Mouse (Mus musculus): ENCODE results near the gene Glod5. TPM values are rescaled to one million over a fixed set of nuclear protein-coding genes. Genes with fewer than 3 reads are reported as not detected.

Glod5 gene
- polyA plus RNA-seq, 1 experiment from 2014 or later: 6.0 TPM

DNA sequence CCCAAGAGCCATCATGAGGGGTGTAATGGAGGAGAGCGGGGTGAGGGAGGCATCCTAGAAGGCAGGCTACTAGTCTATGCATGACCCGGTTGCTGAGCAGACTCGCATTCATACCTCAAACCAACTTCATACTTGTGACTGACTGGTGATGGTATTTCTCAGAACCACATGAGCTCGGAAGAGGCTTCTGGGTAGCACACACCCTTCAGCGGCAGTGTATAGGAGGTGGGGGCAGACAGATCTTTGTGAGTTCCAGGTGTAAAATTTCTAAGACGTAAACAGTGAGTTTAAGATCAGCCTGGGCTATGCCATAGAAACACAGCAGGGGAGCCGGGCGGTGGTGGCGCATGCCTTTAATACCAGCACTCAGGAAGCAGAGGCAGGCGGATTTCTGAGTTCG is 40.4 kb downstream of the Glod5 start, which contains the start of gene Gata1:
Gata1 (minus strand) TSS at position 180 of the 400 bp plus-strand sequence.
- Histone ChIP-seq H3K9me3 (ENCODE audit: control insufficient read depth, low read length) (no peaks in the 10 kb centered on the region), H3K4me1 (replicated peaks; ENCODE audit: control insufficient read depth, insufficient read depth) (no peaks in the 10 kb centered on the region), H3K4me3 (ENCODE audit: low read depth, low read length) (no peak within 1 kb of the TSS), H3K27me3 (ENCODE audit: control insufficient read depth, insufficient read depth, low read length) (no peaks in the 10 kb centered on the region), H3K9ac (ENCODE audit: low read length) (no peak within 1 kb of the TSS), H3K36me3 (ENCODE audit: control insufficient read depth, insufficient read depth, low read length) (no peaks in the 10 kb centered on the region), H3K4me2 (replicated peaks; ENCODE audit: low read depth) (no peak within 1 kb of the TSS), H3K27ac (replicated peaks) (no peak within 1 kb of the TSS)
- ATAC-seq (ENCODE audit: low FRiP score, low TSS enrichment) (no peak), DNase-seq (ENCODE audit: low spot score) (no peak)
- TF ChIP-seq EP300 (optimal IDR thresholded peaks at IDR 0.05) (no peak), CTCF (IDR thresholded peaks at IDR 0.05; ENCODE audit: low read depth) (no peak)
- 88% methylated on average over 11 of the region's 11 CpGs for WGBS

GRCm38 (mm10) chrX:7971292-7971691 is 47.0 kb downstream of the Glod5 start:
- no peaks in the 10 kb centered on the region for H3K4me1 ChIP-seq (replicated peaks; ENCODE audit: control insufficient read depth, insufficient read depth)
- ATAC-seq (ENCODE audit: low FRiP score, low TSS enrichment) (no peak), DNase-seq (ENCODE audit: low spot score) (no peak)
- no peaks in the 10 kb centered on the region for H3K9me3 ChIP-seq (ENCODE audit: control insufficient read depth, low read length)
- TF ChIP-seq EP300 (optimal IDR thresholded peaks at IDR 0.05) (no peak), CTCF (IDR thresholded peaks at IDR 0.05; ENCODE audit: low read depth) (no peak)
- H3K4me3 ChIP-seq (ENCODE audit: low read depth, low read length): no peak overlapping the region
- H3K27me3 ChIP-seq (ENCODE audit: control insufficient read depth, insufficient read depth, low read length): no peaks in the 10 kb centered on the region
- H3K27ac ChIP-seq (replicated peaks): no peak overlapping the region
- H3K9ac ChIP-seq (ENCODE audit: low read length): no peak overlapping the region
- WGBS: 45% methylated on average over 2 of the region's 4 CpGs
- H3K4me2 ChIP-seq (replicated peaks; ENCODE audit: low read depth): no peak overlapping the region
- H3K36me3 ChIP-seq (ENCODE audit: control insufficient read depth, insufficient read depth, low read length): no peaks in the 10 kb centered on the region

- no peaks in the 10 kb centered on the region for H3K27me3 ChIP-seq (ENCODE audit: control insufficient read depth, insufficient read depth, low read length)
- H3K36me3 ChIP-seq (ENCODE audit: control insufficient read depth, insufficient read depth, low read length): no peaks in the 10 kb centered on the region
- H3K4me1 ChIP-seq (replicated peaks; ENCODE audit: control insufficient read depth, insufficient read depth): no peaks in the 10 kb centered on the region
- ATAC-seq (ENCODE audit: low FRiP score, low TSS enrichment) (no peak), DNase-seq (ENCODE audit: low spot score) (no peak)
- TF ChIP-seq CTCF (IDR thresholded peaks at IDR 0.05; ENCODE audit: low read depth) (no peak), EP300 (optimal IDR thresholded peaks at IDR 0.05) (no peak)
- 77% methylated on average over 3 of the region's 3 CpGs for WGBS
- no peak overlapping the region for H3K27ac ChIP-seq (replicated peaks)
- no peaks in the 10 kb centered on the region for H3K9me3 ChIP-seq (ENCODE audit: control insufficient read depth, low read length)
- no peak overlapping the region for H3K9ac ChIP-seq (ENCODE audit: low read length)
- no peak overlapping the region for H3K4me3 ChIP-seq (ENCODE audit: low read depth, low read length)
- H3K4me2 ChIP-seq (replicated peaks; ENCODE audit: low read depth): no peak overlapping the region
Measured at GRCm38 (mm10) chrX:7968899-7969298, 49.4 kb downstream of the Glod5 start.

DNA sequence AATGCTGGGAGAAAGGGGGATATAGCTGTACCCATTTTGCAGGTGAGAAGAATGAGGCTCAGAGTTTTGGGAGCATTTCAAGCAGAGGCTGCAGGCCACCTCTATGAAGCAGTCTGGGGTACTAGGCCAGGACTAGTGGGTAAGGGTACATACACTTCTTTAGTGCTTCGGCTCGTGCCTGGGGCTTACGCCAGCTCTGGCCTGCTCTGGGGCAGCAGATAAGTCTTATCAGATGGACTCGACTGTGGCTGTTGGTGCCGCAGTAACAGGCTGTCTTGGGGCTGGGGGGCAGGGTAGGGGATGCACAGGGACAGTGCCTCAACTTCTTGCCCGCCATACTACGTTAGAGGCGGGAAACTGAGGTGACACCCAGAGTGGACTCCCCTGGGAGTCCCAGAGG is 50.1 kb downstream of the Glod5 start:
- DNase-seq (ENCODE audit: low spot score): no peak
- no peak for TF ChIP-seq CTCF (IDR thresholded peaks at IDR 0.05; ENCODE audit: low read depth)
- TF ChIP-seq EP300 (optimal IDR thresholded peaks at IDR 0.05): no peak
- no peak for ATAC-seq (ENCODE audit: low FRiP score, low TSS enrichment)
- Histone ChIP-seq H3K36me3 (ENCODE audit: control insufficient read depth, insufficient read depth, low read length) (no peaks in the 10 kb centered on the region), H3K4me2 (replicated peaks; ENCODE audit: low read depth) (no peak overlapping the region), H3K27ac (replicated peaks) (no peak overlapping the region), H3K27me3 (ENCODE audit: control insufficient read depth, insufficient read depth, low read length) (no peaks in the 10 kb centered on the region), H3K4me1 (replicated peaks; ENCODE audit: control insufficient read depth, insufficient read depth) (no peaks in the 10 kb centered on the region), H3K9me3 (ENCODE audit: control insufficient read depth, low read length) (no peaks in the 10 kb centered on the region), H3K9ac (ENCODE audit: low read length) (no peak overlapping the region), H3K4me3 (ENCODE audit: low read depth, low read length) (no peak overlapping the region)
- 63% methylated on average over 8 of the region's 8 CpGs for WGBS

- 82% methylated on average over 5 of the region's 9 CpGs for WGBS
- Histone ChIP-seq H3K9ac (ENCODE audit: low read length) (no peak overlapping the region), H3K4me3 (ENCODE audit: low read depth, low read length) (no peak overlapping the region), H3K4me1 (replicated peaks; ENCODE audit: control insufficient read depth, insufficient read depth) (no peaks in the 10 kb centered on the region), H3K9me3 (ENCODE audit: control insufficient read depth, low read length) (no peaks in the 10 kb centered on the region), H3K4me2 (replicated peaks; ENCODE audit: low read depth) (no peak overlapping the region), H3K27me3 (ENCODE audit: control insufficient read depth, insufficient read depth, low read length) (no peaks in the 10 kb centered on the region), H3K36me3 (ENCODE audit: control insufficient read depth, insufficient read depth, low read length) (no peaks in the 10 kb centered on the region), H3K27ac (replicated peaks) (no peak overlapping the region)
- ATAC-seq (ENCODE audit: low FRiP score, low TSS enrichment) (no peak), DNase-seq (ENCODE audit: low spot score) (no peak)
- TF ChIP-seq EP300 (optimal IDR thresholded peaks at IDR 0.05) (no peak), CTCF (IDR thresholded peaks at IDR 0.05; ENCODE audit: low read depth) (no peak)
Measured at GRCm38 (mm10) chrX:7967596-7968201, 50.6 kb downstream of the Glod5 start.

- no peak for ATAC-seq (ENCODE audit: low FRiP score, low TSS enrichment)
- WGBS: 55% methylated on average over 4 of the region's 4 CpGs
- no peaks in the 10 kb centered on the region for H3K27me3 ChIP-seq (ENCODE audit: control insufficient read depth, insufficient read depth, low read length)
Measured at GRCm38 (mm10) chrX:7966161-7966560, 52.1 kb downstream of the Glod5 start.

More at GRCm38 (mm10) chrX:7966161-7966560, 52.1 kb downstream of the Glod5 start:
- no peak overlapping the region for H3K4me2 ChIP-seq (replicated peaks; ENCODE audit: low read depth)
- H3K36me3 ChIP-seq (ENCODE audit: control insufficient read depth, insufficient read depth, low read length): no peaks in the 10 kb centered on the region
- H3K4me1 ChIP-seq (replicated peaks; ENCODE audit: control insufficient read depth, insufficient read depth): no peaks in the 10 kb centered on the region
- H3K4me3 ChIP-seq (ENCODE audit: low read depth, low read length): no peak overlapping the region
- H3K27ac ChIP-seq (replicated peaks): no peak overlapping the region
- DNase-seq (ENCODE audit: low spot score): no peak
- TF ChIP-seq EP300 (optimal IDR thresholded peaks at IDR 0.05) (no peak), CTCF (IDR thresholded peaks at IDR 0.05; ENCODE audit: low read depth) (no peak)
- no peak overlapping the region for H3K9ac ChIP-seq (ENCODE audit: low read length)
- no peaks in the 10 kb centered on the region for H3K9me3 ChIP-seq (ENCODE audit: control insufficient read depth, low read length)

Measured in stomach, postnatal 0 days (tissue).